Comparison of ENCODE assay signal across 16 mouse cellular contexts in the genomic region with DNA sequence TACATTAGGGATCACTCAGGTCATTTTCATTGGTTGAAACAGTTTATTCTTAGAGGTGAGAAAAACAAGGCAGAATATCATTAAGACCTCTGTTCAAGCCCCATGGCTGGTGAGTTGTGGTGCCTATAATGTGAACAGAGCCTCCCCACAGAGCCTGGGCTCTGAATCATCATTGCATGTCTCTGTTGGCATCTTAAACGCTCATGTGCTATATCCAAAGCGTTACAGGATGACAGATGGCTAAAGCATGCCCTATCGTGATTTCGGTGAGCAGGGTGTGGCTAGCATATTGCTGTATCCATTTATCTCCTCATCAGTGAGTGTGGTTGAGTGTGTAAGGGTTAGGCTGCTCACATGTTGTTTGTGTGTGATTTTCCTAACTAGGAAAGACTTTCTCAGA.
A peak's percentile ranks its signal among the peaks of the same experiment; 100 is the strongest.
DNase-seq lines count a peak whose midpoint lies in the region.
"Had no signal": no experiment of that assay in that cellular context is flagged by ENCODE, and none has a peak within 500 bp of the region (broad histone marks: within the 10 kb centered on the region; RNA-seq: fewer than 3 reads in every experiment).

No protein-coding gene starts in this region.

- peak; percentile 40 to 53 for DNase-seq in cerebellum, postnatal 10 days
- DNase-seq in cerebellum, postnatal 4 days (ENCODE audit: low spot score in 2 of 2) = no peak
- DNase-seq in cerebellum, postnatal 36 days = peak; percentile 18 to 39
- DNase-seq in cerebellum, adult 11 months = no peak
- DNase-seq in 3T3-L1 (ENCODE audit: low read depth, low spot score) = peak; percentile 83
- DNase-seq in NIH3T3 (ENCODE audit: low read depth) = peak; percentile 84
- no peak for DNase-seq in ovary, postnatal 14 days (ENCODE audit: low spot score)
- no peak for DNase-seq in yolk sac, embryonic 10.5 days (ENCODE audit: low spot score)
- DNase-seq: adrenal gland, postnatal 10 days; adrenal gland, postnatal 36 days; embryo, embryonic 11 days; gastrocnemius, postnatal 10 days; gastrocnemius, postnatal 36 days; heart, adult 2 months; kidney, adult 18-20 months; kidney, adult 9 months had no signal

Comparison
In these comparisons a context has a peak if more than half of its experiments do, and no peak if none do; other contexts are left out.
1. DNase-seq: peak in cerebellum, postnatal 10 days (2 of 2), cerebellum, postnatal 36 days (2 of 2), 3T3-L1 (single experiment) and NIH3T3 (single experiment); none in cerebellum, postnatal 4 days (0 of 2), cerebellum, adult 11 months (single experiment), ovary, postnatal 14 days (single experiment) and yolk sac, embryonic 10.5 days (single experiment).